Mouse (Mus musculus): ENCODE measurements at regions not wholly inside any gene's neighbourhood (a gene's known extent, or its start where the extent isn't known, plus 50 kb on each side); places are given as distances from the start of the nearest gene placed in this dataset.

- no peaks in the 10 kb centered on the region for H3K27me3 ChIP-seq (ENCODE audit: control insufficient read depth, insufficient read depth, low read length)
- ATAC-seq (ENCODE audit: low FRiP score, low TSS enrichment) = no peak
- no peak overlapping the region for H3K27ac ChIP-seq (replicated peaks)
- DNase-seq (ENCODE audit: low spot score) = no peak
- no peaks in the 10 kb centered on the region for H3K9me3 ChIP-seq (ENCODE audit: control insufficient read depth, low read length)
- H3K4me2 ChIP-seq (replicated peaks; ENCODE audit: low read depth) = no peak overlapping the region
- 65% methylated on average over 8 of the region's 8 CpGs for WGBS
- H3K4me3 ChIP-seq (ENCODE audit: low read depth, low read length) = no peak overlapping the region
- TF ChIP-seq CTCF (IDR thresholded peaks at IDR 0.05; ENCODE audit: low read depth) (no peak), EP300 (optimal IDR thresholded peaks at IDR 0.05) (no peak)
- no peak overlapping the region for H3K9ac ChIP-seq (ENCODE audit: low read length)
- no peaks in the 10 kb centered on the region for H3K4me1 ChIP-seq (replicated peaks; ENCODE audit: control insufficient read depth, insufficient read depth)
- no peaks in the 10 kb centered on the region for H3K36me3 ChIP-seq (ENCODE audit: control insufficient read depth, insufficient read depth, low read length)
Measured at GRCm38 (mm10) chr3:21824101-21824880, 252.2 kb upstream of the Tbl1xr1 start.

GRCm38 (mm10) chr3:21824913-21825610 is 251.4 kb upstream of the Tbl1xr1 start:
- WGBS = 84% methylated on average over 5 of the region's 5 CpGs
- no peak overlapping the region for H3K4me3 ChIP-seq (ENCODE audit: low read depth, low read length)

GRCm38 (mm10) chr3:21827656-21828055 is 248.8 kb upstream of the Tbl1xr1 start:
- Histone ChIP-seq H3K27ac (replicated peaks) (no peak overlapping the region), H3K4me1 (replicated peaks; ENCODE audit: control insufficient read depth, insufficient read depth) (no peaks in the 10 kb centered on the region), H3K9me3 (ENCODE audit: control insufficient read depth, low read length) (no peaks in the 10 kb centered on the region), H3K36me3 (ENCODE audit: control insufficient read depth, insufficient read depth, low read length) (no peaks in the 10 kb centered on the region), H3K9ac (ENCODE audit: low read length) (no peak overlapping the region), H3K27me3 (ENCODE audit: control insufficient read depth, insufficient read depth, low read length) (no peaks in the 10 kb centered on the region), H3K4me2 (replicated peaks; ENCODE audit: low read depth) (no peak overlapping the region), H3K4me3 (ENCODE audit: low read depth, low read length) (no peak overlapping the region)
- TF ChIP-seq EP300 (optimal IDR thresholded peaks at IDR 0.05) (no peak), CTCF (IDR thresholded peaks at IDR 0.05; ENCODE audit: low read depth) (no peak)
- DNase-seq (ENCODE audit: low spot score) = no peak
- no peak for ATAC-seq (ENCODE audit: low FRiP score, low TSS enrichment)

More at GRCm38 (mm10) chr3:21824913-21825610, 251.4 kb upstream of the Tbl1xr1 start:
- no peak overlapping the region for H3K9ac ChIP-seq (ENCODE audit: low read length)
- no peaks in the 10 kb centered on the region for H3K4me1 ChIP-seq (replicated peaks; ENCODE audit: control insufficient read depth, insufficient read depth)
- no peak overlapping the region for H3K27ac ChIP-seq (replicated peaks)
- H3K9me3 ChIP-seq (ENCODE audit: control insufficient read depth, low read length) = no peaks in the 10 kb centered on the region
- H3K36me3 ChIP-seq (ENCODE audit: control insufficient read depth, insufficient read depth, low read length) = no peaks in the 10 kb centered on the region
- no peaks in the 10 kb centered on the region for H3K27me3 ChIP-seq (ENCODE audit: control insufficient read depth, insufficient read depth, low read length)
- ATAC-seq (ENCODE audit: low FRiP score, low TSS enrichment) (no peak), DNase-seq (ENCODE audit: low spot score) (no peak)
- no peak for TF ChIP-seq CTCF (IDR thresholded peaks at IDR 0.05; ENCODE audit: low read depth)
- TF ChIP-seq EP300 (optimal IDR thresholded peaks at IDR 0.05) = no peak
- H3K4me2 ChIP-seq (replicated peaks; ENCODE audit: low read depth) = no peak overlapping the region

- WGBS = 92% methylated on average over 12 of the region's 12 CpGs
Measured at GRCm38 (mm10) chr3:21833111-21833510, 243.3 kb upstream of the Tbl1xr1 start.

GRCm38 (mm10) chr3:21835526-21835925 is 240.9 kb upstream of the Tbl1xr1 start:
- 36% methylated on average over 1 of the region's 1 CpGs for WGBS

More at GRCm38 (mm10) chr3:21833111-21833510, 243.3 kb upstream of the Tbl1xr1 start:
- ATAC-seq (ENCODE audit: low FRiP score, low TSS enrichment) (no peak), DNase-seq (ENCODE audit: low spot score) (no peak)
- H3K36me3 ChIP-seq (ENCODE audit: control insufficient read depth, insufficient read depth, low read length) = no peaks in the 10 kb centered on the region
- H3K9me3 ChIP-seq (ENCODE audit: control insufficient read depth, low read length) = no peaks in the 10 kb centered on the region
- no peaks in the 10 kb centered on the region for H3K27me3 ChIP-seq (ENCODE audit: control insufficient read depth, insufficient read depth, low read length)
- H3K4me3 ChIP-seq (ENCODE audit: low read depth, low read length) = no peak overlapping the region
- no peak overlapping the region for H3K4me2 ChIP-seq (replicated peaks; ENCODE audit: low read depth)
- no peak overlapping the region for H3K27ac ChIP-seq (replicated peaks)
- H3K4me1 ChIP-seq (replicated peaks; ENCODE audit: control insufficient read depth, insufficient read depth) = no peaks in the 10 kb centered on the region
- no peak for TF ChIP-seq CTCF (IDR thresholded peaks at IDR 0.05; ENCODE audit: low read depth)
- no peak for TF ChIP-seq EP300 (optimal IDR thresholded peaks at IDR 0.05)
- H3K9ac ChIP-seq (ENCODE audit: low read length) = no peak overlapping the region

More at GRCm38 (mm10) chr3:21835526-21835925, 240.9 kb upstream of the Tbl1xr1 start:
- H3K9ac ChIP-seq (ENCODE audit: low read length) = no peak overlapping the region
- H3K4me1 ChIP-seq (replicated peaks; ENCODE audit: control insufficient read depth, insufficient read depth) = no peaks in the 10 kb centered on the region
- H3K27me3 ChIP-seq (ENCODE audit: control insufficient read depth, insufficient read depth, low read length) = no peaks in the 10 kb centered on the region
- DNase-seq (ENCODE audit: low spot score) (no peak), ATAC-seq (ENCODE audit: low FRiP score, low TSS enrichment) (no peak)
- H3K36me3 ChIP-seq (ENCODE audit: control insufficient read depth, insufficient read depth, low read length) = no peaks in the 10 kb centered on the region
- H3K4me3 ChIP-seq (ENCODE audit: low read depth, low read length) = no peak overlapping the region
- no peak overlapping the region for H3K27ac ChIP-seq (replicated peaks)
- H3K9me3 ChIP-seq (ENCODE audit: control insufficient read depth, low read length) = no peaks in the 10 kb centered on the region
- H3K4me2 ChIP-seq (replicated peaks; ENCODE audit: low read depth) = no peak overlapping the region
- TF ChIP-seq CTCF (IDR thresholded peaks at IDR 0.05; ENCODE audit: low read depth) = no peak
- TF ChIP-seq EP300 (optimal IDR thresholded peaks at IDR 0.05) = no peak
